Mouse (Mus musculus): ENCODE results near the gene Gm10447. TPM values are rescaled to one million over a fixed set of nuclear protein-coding genes. Genes with fewer than 3 reads are reported as not detected.

Gene Gm10447
- 0.06 and 0.09 TPM in 2 replicates for polyA plus RNA-seq (2015; fragmentation: Nextera tagmentation; extraction: Ambion mirVana)

- H3K9me3 ChIP-seq (replicated peaks; ENCODE audit: control insufficient read depth, low read length), result no peaks in the 10 kb centered on the region
- 0 out of 2 replicates have a peak within 1 kb of the TSS, but pooled peaks have one; percentile 16 for H3K27ac ChIP-seq (ENCODE audit: low read length)
- peak within 1 kb of the TSS; percentile 69 for H3K4me2 ChIP-seq (ENCODE audit: low read depth, low read length)
- WGBS, result 3% methylated on average over 42 of the region's 42 CpGs
- H3K36me3 ChIP-seq (ENCODE audit: control insufficient read depth, insufficient read depth), result no peaks in the 10 kb centered on the region
- H3K27me3 ChIP-seq (ENCODE audit: control insufficient read depth, insufficient read depth, low read length), result peaks cover 10% of the 10 kb centered on the region
- ATAC-seq (replicated peaks; ENCODE audit: extremely low read depth, insufficient read depth, low FRiP score), result peak; percentile 92
- peak within 1 kb of the TSS; percentile 56 for H3K4me3 ChIP-seq (ENCODE audit: low read length)
- peak within 1 kb of the TSS; percentile 78 for H3K9ac ChIP-seq (ENCODE audit: low read length)
- no peaks in the 10 kb centered on the region for H3K4me1 ChIP-seq (ENCODE audit: control insufficient read depth, insufficient read depth, low read length)
These were observed at the start of gene Gm10447, which contains the start of gene Shroom1 for GRCm38 (mm10) chr11:53456474-53457371. Gm10447 (minus strand) TSS chr11:53457110. Shroom1 (plus strand) TSS chr11:53457205.

GRCm38 (mm10) chr11:53505026-53505663 is 48.2 kb upstream of the Gm10447 start:
- 72% methylated on average over 5 of the region's 5 CpGs for WGBS
- no peaks in the 10 kb centered on the region; the same call in 1 of the 2 replicates for H3K4me1 ChIP-seq (ENCODE audit: control insufficient read depth, insufficient read depth, low read length)
- no peak overlapping the region for H3K4me2 ChIP-seq (ENCODE audit: low read depth, low read length)
- H3K27ac ChIP-seq (ENCODE audit: low read length), result no peak overlapping the region
- no peaks in the 10 kb centered on the region for H3K27me3 ChIP-seq (ENCODE audit: control insufficient read depth, insufficient read depth, low read length)
- H3K9me3 ChIP-seq (replicated peaks; ENCODE audit: control insufficient read depth, low read length), result no peaks in the 10 kb centered on the region
- H3K4me3 ChIP-seq (ENCODE audit: low read length), result no peak overlapping the region
- no peak overlapping the region for H3K9ac ChIP-seq (ENCODE audit: low read length)
- no peak for ATAC-seq (replicated peaks; ENCODE audit: extremely low read depth, insufficient read depth, low FRiP score)
- H3K36me3 ChIP-seq (ENCODE audit: control insufficient read depth, insufficient read depth), result no peaks in the 10 kb centered on the region

GRCm38 (mm10) chr11:53504376-53504775 is 47.5 kb upstream of the Gm10447 start:
- no peaks in the 10 kb centered on the region for H3K9me3 ChIP-seq (replicated peaks; ENCODE audit: control insufficient read depth, low read length)
- no peak overlapping the region for H3K9ac ChIP-seq (ENCODE audit: low read length)
- no peak overlapping the region for H3K4me3 ChIP-seq (ENCODE audit: low read length)
- WGBS, result 90% methylated on average over 8 of the region's 8 CpGs
- no peak overlapping the region for H3K27ac ChIP-seq (ENCODE audit: low read length)
- no peaks in the 10 kb centered on the region for H3K36me3 ChIP-seq (ENCODE audit: control insufficient read depth, insufficient read depth)
- H3K27me3 ChIP-seq (ENCODE audit: control insufficient read depth, insufficient read depth, low read length), result no peaks in the 10 kb centered on the region
- H3K4me2 ChIP-seq (ENCODE audit: low read depth, low read length), result no peak overlapping the region
- ATAC-seq (replicated peaks; ENCODE audit: extremely low read depth, insufficient read depth, low FRiP score), result no peak
- no peaks in the 10 kb centered on the region for H3K4me1 ChIP-seq (ENCODE audit: control insufficient read depth, insufficient read depth, low read length)

GRCm38 (mm10) chr11:53503738-53504137 is 46.8 kb upstream of the Gm10447 start:
- ATAC-seq (replicated peaks; ENCODE audit: extremely low read depth, insufficient read depth, low FRiP score), result no peak
- 64% methylated on average over 5 of the region's 5 CpGs for WGBS
- H3K4me1 ChIP-seq (ENCODE audit: control insufficient read depth, insufficient read depth, low read length), result no peaks in the 10 kb centered on the region

GRCm38 (mm10) chr11:53502039-53502765 is 45.3 kb upstream of the Gm10447 start:
- Histone ChIP-seq H3K27ac (ENCODE audit: low read length) (no peak overlapping the region), H3K9me3 (replicated peaks; ENCODE audit: control insufficient read depth, low read length) (no peaks in the 10 kb centered on the region), H3K9ac (ENCODE audit: low read length) (no peak overlapping the region), H3K4me1 (ENCODE audit: control insufficient read depth, insufficient read depth, low read length) (no peaks in the 10 kb centered on the region), H3K4me3 (ENCODE audit: low read length) (no peak overlapping the region), H3K4me2 (ENCODE audit: low read depth, low read length) (no peak overlapping the region), H3K36me3 (ENCODE audit: control insufficient read depth, insufficient read depth) (no peaks in the 10 kb centered on the region), H3K27me3 (ENCODE audit: control insufficient read depth, insufficient read depth, low read length) (no peaks in the 10 kb centered on the region)
- WGBS, result 70% methylated on average over 8 of the region's 8 CpGs
- no peak for ATAC-seq (replicated peaks; ENCODE audit: extremely low read depth, insufficient read depth, low FRiP score)

More at GRCm38 (mm10) chr11:53503738-53504137, 46.8 kb upstream of the Gm10447 start:
- H3K9ac ChIP-seq (ENCODE audit: low read length), result no peak overlapping the region
- H3K4me2 ChIP-seq (ENCODE audit: low read depth, low read length), result no peak overlapping the region
- H3K36me3 ChIP-seq (ENCODE audit: control insufficient read depth, insufficient read depth), result no peaks in the 10 kb centered on the region
- no peaks in the 10 kb centered on the region for H3K27me3 ChIP-seq (ENCODE audit: control insufficient read depth, insufficient read depth, low read length)
- no peak overlapping the region for H3K4me3 ChIP-seq (ENCODE audit: low read length)
- no peaks in the 10 kb centered on the region for H3K9me3 ChIP-seq (replicated peaks; ENCODE audit: control insufficient read depth, low read length)
- H3K27ac ChIP-seq (ENCODE audit: low read length), result no peak overlapping the region

GRCm38 (mm10) chr11:53500569-53500968 is 43.7 kb upstream of the Gm10447 start:
- H3K9ac ChIP-seq (ENCODE audit: low read length), result no peak overlapping the region
- H3K4me3 ChIP-seq (ENCODE audit: low read length), result no peak overlapping the region
- no peaks in the 10 kb centered on the region for H3K4me1 ChIP-seq (ENCODE audit: control insufficient read depth, insufficient read depth, low read length)
- no peak overlapping the region for H3K27ac ChIP-seq (ENCODE audit: low read length)
- 7% methylated on average over 11 of the region's 11 CpGs for WGBS
- no peaks in the 10 kb centered on the region for H3K27me3 ChIP-seq (ENCODE audit: control insufficient read depth, insufficient read depth, low read length)
- H3K4me2 ChIP-seq (ENCODE audit: low read depth, low read length), result peak overlapping the region; percentile 17; the same call in 1 of the 2 replicates
- ATAC-seq (replicated peaks; ENCODE audit: extremely low read depth, insufficient read depth, low FRiP score), result no peak
- H3K36me3 ChIP-seq (ENCODE audit: control insufficient read depth, insufficient read depth), result no peaks in the 10 kb centered on the region
- H3K9me3 ChIP-seq (replicated peaks; ENCODE audit: control insufficient read depth, low read length), result no peaks in the 10 kb centered on the region

- Histone ChIP-seq H3K4me3 (ENCODE audit: low read length) (no peak overlapping the region), H3K9me3 (replicated peaks; ENCODE audit: control insufficient read depth, low read length) (no peaks in the 10 kb centered on the region), H3K4me1 (ENCODE audit: control insufficient read depth, insufficient read depth, low read length) (no peaks in the 10 kb centered on the region), H3K36me3 (ENCODE audit: control insufficient read depth, insufficient read depth) (no peaks in the 10 kb centered on the region), H3K27ac (ENCODE audit: low read length) (no peak overlapping the region), H3K27me3 (ENCODE audit: control insufficient read depth, insufficient read depth, low read length) (no peaks in the 10 kb centered on the region), H3K4me2 (ENCODE audit: low read depth, low read length) (no peak overlapping the region), H3K9ac (ENCODE audit: low read length) (no peak overlapping the region)
- ATAC-seq (replicated peaks; ENCODE audit: extremely low read depth, insufficient read depth, low FRiP score), result peak; percentile 41; the same call in 1 of the 2 replicates
- 65% methylated on average over 6 of the region's 6 CpGs for WGBS
These were observed 40.0 kb upstream of the Gm10447 start for GRCm38 (mm10) chr11:53496946-53497345.

GRCm38 (mm10) chr11:53495417-53495816 is 38.5 kb upstream of the Gm10447 start:
- no peak for ATAC-seq (replicated peaks; ENCODE audit: extremely low read depth, insufficient read depth, low FRiP score)
- Histone ChIP-seq H3K36me3 (ENCODE audit: control insufficient read depth, insufficient read depth) (no peaks in the 10 kb centered on the region), H3K9ac (ENCODE audit: low read length) (no peak overlapping the region), H3K27ac (ENCODE audit: low read length) (peak overlapping the region; percentile 26), H3K4me2 (ENCODE audit: low read depth, low read length) (no peak overlapping the region), H3K4me3 (ENCODE audit: low read length) (no peak overlapping the region), H3K9me3 (replicated peaks; ENCODE audit: control insufficient read depth, low read length) (no peaks in the 10 kb centered on the region), H3K27me3 (ENCODE audit: control insufficient read depth, insufficient read depth, low read length) (no peaks in the 10 kb centered on the region), H3K4me1 (ENCODE audit: control insufficient read depth, insufficient read depth, low read length) (no peaks in the 10 kb centered on the region)
- WGBS, result 56% methylated on average over 6 of the region's 6 CpGs
